Mouse (Mus musculus): Measurements from ENCODE around the gene Birc5.

- TF ChIP-seq POLR2A (IDR thresholded peaks at IDR 0.05; ENCODE audit: control insufficient read depth, extremely low read depth, insufficient read depth, low read length, poor library complexity) (no peak), CTCF (IDR thresholded peaks at IDR 0.05; ENCODE audit: borderline replicate concordance, control insufficient read depth, extremely low read depth, insufficient read depth, low read length, poor library complexity) (no peak)
Measured at GRCm38 (mm10) chr11:117829671-117830215, 19.3 kb upstream of the Birc5 start.
